Mouse (Mus musculus) layer of hippocampus, postnatal 25 days (tissue): ENCODE results near the gene Sc5d. TPM values are rescaled to one million over a fixed set of nuclear protein-coding genes. Genes with fewer than 3 reads are reported as not detected.

Source experiments
- total RNA-seq, 2 experiments: library from RNA; stranded (reverse); gene quantifications; 2 replicates each; pipeline ENCODE4 v1.2.3; 2021

Sc5d gene
- total RNA-seq, 2 experiments from 2014 or later = 54.5 to 65.4 TPM

Other genes starting within 250 kb of the Sc5d start
- 100 to 1,000 TPM; 187 to 196 TPM for gene Sorl1, start 140.0 kb downstream of the Sc5d start, total RNA-seq
- gene Tecta, start 135.7 kb upstream of the Sc5d start, total RNA-seq = under 1 TPM; 0.44 to 0.94 TPM
- gene Tbcel, start 243.6 kb upstream of the Sc5d start, total RNA-seq = 10 to 100 TPM; 57.2 to 57.6 TPM